Mouse (Mus musculus): Measurements from ENCODE around the gene Flrt1. TPM values are rescaled to one million over a fixed set of nuclear protein-coding genes. Genes with fewer than 3 reads are reported as not detected.

Gene Flrt1
- polyA plus RNA-seq, 1 experiment from 2014 or later = 3.4 TPM

- Histone ChIP-seq H3K36me3 (ENCODE audit: control insufficient read depth, insufficient read depth, low read length) (no peaks in the 10 kb centered on the region), H3K27me3 (ENCODE audit: control insufficient read depth, insufficient read depth, low read length) (no peaks in the 10 kb centered on the region), H3K4me2 (ENCODE audit: low read depth, low read length) (no peak overlapping the region), H3K27ac (ENCODE audit: low read length) (peak overlapping the region; percentile 79), H3K4me1 (ENCODE audit: control insufficient read depth, insufficient read depth, low read length) (peaks cover 30% of the 10 kb centered on the region), H3K9me3 (replicated peaks; ENCODE audit: control insufficient read depth, low read length) (no peaks in the 10 kb centered on the region), H3K4me3 (replicated peaks; ENCODE audit: low read length) (no peak overlapping the region), H3K9ac (ENCODE audit: low read length) (0 out of 2 replicates have a peak overlapping the region, but pooled peaks have one; percentile 51)
- 10% methylated on average over 8 of the region's 9 CpGs for WGBS
- ATAC-seq (ENCODE audit: insufficient read depth, low FRiP score) = peak; percentile 61; the same call in 1 of the 2 replicates
Observed at GRCm38 (mm10) chr19:7135525-7135924, 30.0 kb upstream of the Flrt1 start.

GRCm38 (mm10) chr19:7134631-7135091 is 29.1 kb upstream of the Flrt1 start:
- Histone ChIP-seq H3K27me3 (ENCODE audit: control insufficient read depth, insufficient read depth, low read length) (no peaks in the 10 kb centered on the region), H3K9me3 (replicated peaks; ENCODE audit: control insufficient read depth, low read length) (no peaks in the 10 kb centered on the region), H3K4me2 (ENCODE audit: low read depth, low read length) (no peak overlapping the region), H3K27ac (ENCODE audit: low read length) (peak overlapping the region; percentile 79), H3K9ac (ENCODE audit: low read length) (peak overlapping the region; percentile 27; the same call in 1 of the 2 replicates), H3K36me3 (ENCODE audit: control insufficient read depth, insufficient read depth, low read length) (no peaks in the 10 kb centered on the region), H3K4me1 (ENCODE audit: control insufficient read depth, insufficient read depth, low read length) (peaks cover 30% of the 10 kb centered on the region), H3K4me3 (replicated peaks; ENCODE audit: low read length) (no peak overlapping the region)
- 16% methylated on average over 17 of the region's 17 CpGs for WGBS
- peak; percentile 59; the same call in 1 of the 2 replicates for ATAC-seq (ENCODE audit: insufficient read depth, low FRiP score)

- Histone ChIP-seq H3K36me3 (ENCODE audit: control insufficient read depth, insufficient read depth, low read length) (no peaks in the 10 kb centered on the region), H3K9ac (ENCODE audit: low read length) (no peak overlapping the region), H3K9me3 (replicated peaks; ENCODE audit: control insufficient read depth, low read length) (no peaks in the 10 kb centered on the region), H3K4me2 (ENCODE audit: low read depth, low read length) (no peak overlapping the region), H3K27ac (ENCODE audit: low read length) (no peak overlapping the region), H3K4me1 (ENCODE audit: control insufficient read depth, insufficient read depth, low read length) (peaks cover 30% of the 10 kb centered on the region), H3K4me3 (replicated peaks; ENCODE audit: low read length) (no peak overlapping the region), H3K27me3 (ENCODE audit: control insufficient read depth, insufficient read depth, low read length) (no peaks in the 10 kb centered on the region)
- ATAC-seq (ENCODE audit: insufficient read depth, low FRiP score) = no peak
- WGBS = 82% methylated on average over 9 of the region's 9 CpGs
Observed at GRCm38 (mm10) chr19:7133436-7133835, 27.9 kb upstream of the Flrt1 start.

GRCm38 (mm10) chr19:7130317-7130716 is 24.8 kb upstream of the Flrt1 start:
- WGBS = 49% methylated on average over 11 of the region's 11 CpGs
- Histone ChIP-seq H3K27ac (ENCODE audit: low read length) (no peak overlapping the region), H3K9me3 (replicated peaks; ENCODE audit: control insufficient read depth, low read length) (no peaks in the 10 kb centered on the region), H3K4me2 (ENCODE audit: low read depth, low read length) (no peak overlapping the region), H3K4me3 (replicated peaks; ENCODE audit: low read length) (no peak overlapping the region), H3K9ac (ENCODE audit: low read length) (no peak overlapping the region), H3K36me3 (ENCODE audit: control insufficient read depth, insufficient read depth, low read length) (no peaks in the 10 kb centered on the region), H3K4me1 (ENCODE audit: control insufficient read depth, insufficient read depth, low read length) (peaks cover 15% of the 10 kb centered on the region), H3K27me3 (ENCODE audit: control insufficient read depth, insufficient read depth, low read length) (no peaks in the 10 kb centered on the region)
- ATAC-seq (ENCODE audit: insufficient read depth, low FRiP score) = no peak

GRCm38 (mm10) chr19:7128551-7129475 is 23.3 kb upstream of the Flrt1 start:
- H3K27ac ChIP-seq (ENCODE audit: low read length) = no peak overlapping the region
- peaks cover under 1% of the 10 kb centered on the region; the same call in 1 of the 2 replicates for H3K4me1 ChIP-seq (ENCODE audit: control insufficient read depth, insufficient read depth, low read length)
- no peaks in the 10 kb centered on the region for H3K9me3 ChIP-seq (replicated peaks; ENCODE audit: control insufficient read depth, low read length)
- H3K36me3 ChIP-seq (ENCODE audit: control insufficient read depth, insufficient read depth, low read length) = no peaks in the 10 kb centered on the region
- no peak overlapping the region for H3K9ac ChIP-seq (ENCODE audit: low read length)
- no peaks in the 10 kb centered on the region for H3K27me3 ChIP-seq (ENCODE audit: control insufficient read depth, insufficient read depth, low read length)
- no peak for ATAC-seq (ENCODE audit: insufficient read depth, low FRiP score)
- H3K4me3 ChIP-seq (replicated peaks; ENCODE audit: low read length) = no peak overlapping the region
- no peak overlapping the region for H3K4me2 ChIP-seq (ENCODE audit: low read depth, low read length)
- 71% methylated on average over 19 of the region's 19 CpGs for WGBS

GRCm38 (mm10) chr19:7126933-7127332 is 21.4 kb upstream of the Flrt1 start:
- peaks cover 10% of the 10 kb centered on the region for H3K4me1 ChIP-seq (ENCODE audit: control insufficient read depth, insufficient read depth, low read length)
- no peaks in the 10 kb centered on the region for H3K27me3 ChIP-seq (ENCODE audit: control insufficient read depth, insufficient read depth, low read length)
- H3K27ac ChIP-seq (ENCODE audit: low read length) = no peak overlapping the region
- H3K9me3 ChIP-seq (replicated peaks; ENCODE audit: control insufficient read depth, low read length) = no peaks in the 10 kb centered on the region
- H3K4me3 ChIP-seq (replicated peaks; ENCODE audit: low read length) = no peak overlapping the region
- no peak overlapping the region for H3K4me2 ChIP-seq (ENCODE audit: low read depth, low read length)
- no peak for ATAC-seq (ENCODE audit: insufficient read depth, low FRiP score)
- no peaks in the 10 kb centered on the region for H3K36me3 ChIP-seq (ENCODE audit: control insufficient read depth, insufficient read depth, low read length)
- WGBS = 63% methylated on average over 2 of the region's 2 CpGs
- H3K9ac ChIP-seq (ENCODE audit: low read length) = no peak overlapping the region

GRCm38 (mm10) chr19:7126209-7126608 is 20.7 kb upstream of the Flrt1 start:
- no peak overlapping the region for H3K27ac ChIP-seq (ENCODE audit: low read length)
- no peaks in the 10 kb centered on the region for H3K9me3 ChIP-seq (replicated peaks; ENCODE audit: control insufficient read depth, low read length)
- no peaks in the 10 kb centered on the region for H3K27me3 ChIP-seq (ENCODE audit: control insufficient read depth, insufficient read depth, low read length)
- ATAC-seq (ENCODE audit: insufficient read depth, low FRiP score) = no peak
- peaks cover 16% of the 10 kb centered on the region for H3K4me1 ChIP-seq (ENCODE audit: control insufficient read depth, insufficient read depth, low read length)
- 72% methylated on average over 1 of the region's 1 CpGs for WGBS
- H3K4me2 ChIP-seq (ENCODE audit: low read depth, low read length) = no peak overlapping the region
- no peak overlapping the region for H3K9ac ChIP-seq (ENCODE audit: low read length)
- H3K36me3 ChIP-seq (ENCODE audit: control insufficient read depth, insufficient read depth, low read length) = no peaks in the 10 kb centered on the region
- no peak overlapping the region for H3K4me3 ChIP-seq (replicated peaks; ENCODE audit: low read length)

- Histone ChIP-seq H3K4me1 (ENCODE audit: control insufficient read depth, insufficient read depth, low read length) (peaks cover 21% of the 10 kb centered on the region), H3K9ac (ENCODE audit: low read length) (no peak overlapping the region), H3K27me3 (ENCODE audit: control insufficient read depth, insufficient read depth, low read length) (no peaks in the 10 kb centered on the region), H3K27ac (ENCODE audit: low read length) (no peak overlapping the region), H3K4me3 (replicated peaks; ENCODE audit: low read length) (no peak overlapping the region), H3K36me3 (ENCODE audit: control insufficient read depth, insufficient read depth, low read length) (no peaks in the 10 kb centered on the region), H3K4me2 (ENCODE audit: low read depth, low read length) (no peak overlapping the region), H3K9me3 (replicated peaks; ENCODE audit: control insufficient read depth, low read length) (no peaks in the 10 kb centered on the region)
- no peak for ATAC-seq (ENCODE audit: insufficient read depth, low FRiP score)
- 75% methylated on average over 4 of the region's 4 CpGs for WGBS
Observed at GRCm38 (mm10) chr19:7125526-7126156, 20.1 kb upstream of the Flrt1 start.

Data from stomach, embryonic 16.5 days (tissue).